Mouse (Mus musculus) embryonic stem cell, embryonic (primary cell): ENCODE results near the gene Psmd5.

Experiments used
- CTCF ChIA-PET, 4 experiments: fragments of 300-600 bp in 2 of 4; fragments of 350-600 bp in 2 of 4; sonication (Branson Sonifier 250); formaldehyde crosslinking; loops; one replicate each; lab custom pipeline; 2022; ENCODE audit warnings: inconsistent platforms in 2 of 4; lab: Charles Lee
- POLR2A ChIA-PET, 4 experiments: fragments of 300-600 bp in 2 of 4; fragments of 350-600 bp in 2 of 4; sonication (Branson Sonifier 250); formaldehyde crosslinking; loops; one replicate each; lab custom pipeline; 2022; ENCODE audit warnings: antibody characterized with exemption in 4 of 4, inconsistent platforms in 1 of 4; lab: Charles Lee

The Psmd5 gene

DNA sequence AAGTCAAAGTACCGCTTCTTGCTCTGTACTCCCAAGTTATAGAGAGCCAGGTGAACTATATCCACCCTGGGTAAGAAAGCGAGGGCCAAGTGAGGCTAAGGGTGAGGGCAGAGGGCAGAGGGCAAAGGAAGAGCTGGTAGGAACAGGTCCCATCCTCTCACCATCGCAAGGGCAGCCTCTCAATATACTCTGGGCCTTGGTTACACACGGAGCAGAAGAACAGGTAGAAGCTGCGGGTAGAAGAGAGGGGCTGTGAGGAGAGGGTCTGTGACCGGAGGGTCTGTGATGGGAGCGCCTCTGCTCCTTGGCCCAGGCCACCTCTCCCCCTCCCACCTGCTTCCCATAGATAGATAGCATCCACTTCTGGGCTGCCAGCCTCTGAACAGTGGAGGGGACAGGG lies 28.4 kb upstream of the Psmd5 start:
- CTCF ChIA-PET = no interaction called here
- POLR2A ChIA-PET = interaction anchor here in 2 of 4 experiments (2.1 to 6.9 kb wide), 5 partner anchors 10 to 132 kb away, joined by 7 to 40 read pairs (median 24); partner anchors contain the start of genes Fbxw2 (in 1 of the 2), Hspa5 (in 1 of the 2) and Phf19 (in 1 of the 2)

GRCm38 (mm10) chr2:34902731-34903130 lies 28.0 kb upstream of the Psmd5 start:
- CTCF ChIA-PET = no interaction called here
- POLR2A ChIA-PET = interaction anchor here in 2 of 4 experiments (2.1 to 6.9 kb wide), 4 partner anchors 11 to 76 kb away, joined by 7 to 40 read pairs (median 22); partner anchors contain the start of genes Fbxw2 (in 1 of the 2) and Phf19 (in 1 of the 2)

DNA sequence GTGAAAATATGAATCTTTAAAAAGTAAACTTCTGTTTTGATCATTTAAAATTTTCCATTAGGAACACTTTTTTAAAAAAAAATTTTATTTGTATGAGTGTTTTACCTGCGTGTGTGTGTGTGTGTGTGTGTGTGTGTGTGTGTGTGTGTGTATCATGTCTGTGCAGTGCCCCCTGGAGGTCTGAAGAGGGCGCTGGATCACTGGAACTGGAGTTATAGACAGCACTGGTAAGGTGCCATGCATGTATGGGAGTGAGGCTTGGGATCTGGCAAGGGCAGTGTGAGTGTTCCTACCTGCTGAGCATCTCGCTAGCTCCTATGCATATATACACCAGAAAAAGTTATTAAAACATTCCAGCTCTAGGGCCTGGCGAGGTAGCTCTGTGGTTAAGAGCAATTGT lies 27.0 kb upstream of the Psmd5 start:
- POLR2A ChIA-PET = interaction anchor here in 2 of 4 experiments (0.7 to 6.9 kb wide), 2 partner anchors 32 to 130 kb away, joined by 3 to 40 read pairs; partner anchors contain the start of gene Hspa5 (in 1 of the 2)
- CTCF ChIA-PET = interaction anchor here in 1 of 4 experiments (0.5 kb wide), 1 partner anchor 75 kb away, joined by 3 read pairs; no protein-coding TSS in a partner anchor

DNA sequence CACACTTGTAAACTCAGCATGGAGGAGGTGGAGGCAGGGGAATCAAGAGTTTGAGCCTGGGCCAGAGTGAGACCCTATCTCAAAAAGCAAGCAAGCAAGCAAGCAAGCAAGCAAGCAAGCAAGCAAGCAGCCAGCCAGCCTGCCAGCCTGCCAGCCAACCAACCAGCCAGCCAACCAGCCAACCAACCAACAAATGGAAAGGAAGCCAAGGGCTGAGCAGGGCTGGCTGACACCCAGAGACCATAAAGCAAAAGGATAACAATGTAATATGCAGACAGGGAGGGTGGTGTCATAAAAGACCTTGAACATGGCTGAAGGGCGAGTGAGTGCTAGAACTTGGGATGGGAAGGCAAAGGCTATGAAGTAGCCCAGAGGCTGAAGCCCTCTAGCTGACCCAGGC lies 25.6 kb upstream of the Psmd5 start:
- POLR2A ChIA-PET = interaction anchor here in 2 of 4 experiments (1.1 to 6.9 kb wide), 2 partner anchors 30 to 31 kb away, joined by 3 to 40 read pairs; no protein-coding TSS in a partner anchor
- CTCF ChIA-PET = no interaction called here

DNA sequence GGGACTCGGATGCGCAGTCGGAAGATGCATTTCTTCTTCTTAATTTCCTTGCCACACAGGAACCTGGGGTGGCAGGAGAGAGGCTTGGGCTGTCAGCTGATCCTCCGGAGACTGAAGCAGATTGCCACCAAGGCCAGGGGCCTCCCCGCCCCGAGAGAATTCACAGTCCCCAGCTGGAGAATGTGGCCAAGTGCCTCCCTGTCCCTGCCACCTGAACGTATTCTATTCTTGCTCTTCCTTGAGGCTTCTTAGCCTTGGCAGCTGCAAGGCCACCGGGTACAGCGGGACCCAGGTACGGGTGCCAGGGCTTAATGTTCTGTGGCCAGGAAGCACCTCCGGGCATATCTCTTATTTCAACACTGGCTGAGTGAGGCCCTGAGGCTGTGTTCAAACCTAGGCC lies 24.9 kb upstream of the Psmd5 start:
- ChIA-PET POLR2A (interaction anchor here in 3 of 4 experiments (0.7 to 6.9 kb wide), 6 partner anchors 28 to 168 kb away, joined by 3 to 40 read pairs (median 3); partner anchors contain the start of gene Hspa5 (in 1 of the 3)), CTCF (no interaction called here)

DNA sequence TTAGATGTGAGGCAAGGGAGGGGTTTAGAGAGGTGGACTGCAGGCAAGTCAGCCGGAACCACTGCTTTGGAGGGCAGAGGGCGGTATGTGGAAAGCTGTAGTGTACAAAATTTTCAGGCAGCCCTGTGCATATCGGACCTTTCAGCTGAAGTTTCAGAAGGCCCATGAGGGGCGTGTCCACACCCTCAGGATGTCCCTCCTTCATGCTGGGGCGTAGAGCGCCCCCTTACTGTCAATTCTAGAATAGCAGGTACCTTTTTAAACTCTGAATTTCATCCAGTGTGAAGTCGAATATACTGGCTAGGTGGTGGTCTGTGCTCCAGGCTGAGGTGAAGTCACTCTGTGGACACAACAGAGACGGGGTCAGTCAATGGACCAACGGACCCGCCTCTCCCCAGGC lies 23.1 kb upstream of the Psmd5 start:
- ChIA-PET POLR2A (interaction anchor here in 2 of 4 experiments (0.6 to 2.1 kb wide), 10 partner anchors 9 to 170 kb away, joined by 3 to 12 read pairs (median 3); partner anchors contain the start of genes Hspa5 (in 1 of the 2) and Phf19 (in 1 of the 2)), CTCF (interaction anchor here (0.6 to 1.6 kb wide), 32 partner anchors 9 to 468 kb away, joined by 3 to 9 read pairs (median 3); partner anchors contain the start of genes Cutal (in 1 of the 4), Psmd5 (in 1 of the 4) and Traf1 (in 1 of the 4))

DNA sequence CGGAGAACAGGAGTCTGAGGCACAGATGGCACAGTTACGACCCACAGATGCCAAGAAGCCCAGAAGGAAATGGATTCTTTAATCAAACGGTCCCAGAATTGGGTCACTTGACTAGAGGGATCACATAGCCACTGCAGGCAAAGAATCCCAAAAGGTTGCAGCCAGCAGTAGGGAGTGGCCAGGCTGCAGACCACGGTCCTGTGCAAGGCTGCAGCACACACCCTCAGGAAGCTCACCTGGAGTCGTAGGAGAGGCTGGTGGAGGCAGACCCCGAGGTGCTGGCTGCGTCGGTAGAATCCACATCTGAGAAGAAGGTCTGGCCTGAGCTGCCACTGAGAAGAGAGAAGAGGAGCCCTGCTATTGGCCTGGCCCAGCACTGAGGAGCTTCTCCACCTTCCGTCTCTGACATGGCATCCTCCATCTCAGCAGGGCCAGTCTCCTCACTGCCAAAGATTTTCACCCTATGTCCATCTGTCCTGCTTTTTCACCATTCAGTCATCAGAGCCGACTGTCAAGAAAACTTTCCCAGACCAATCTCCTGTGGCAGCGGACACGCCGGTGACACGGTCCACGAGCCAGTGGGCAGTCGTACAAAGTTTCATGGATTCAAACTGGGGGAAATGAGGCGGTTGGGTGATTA lies 22.2 kb upstream of the Psmd5 start:
- ChIA-PET CTCF (interaction anchor here in 3 of 4 experiments (0.6 to 1.6 kb wide), 19 partner anchors 8 to 1428 kb away, joined by 3 to 8 read pairs (median 4); partner anchors contain the start of genes Cutal (in 1 of the 3) and Psmd5 (in 1 of the 3)), POLR2A (interaction anchor here in 2 of 4 experiments (0.5 to 2.1 kb wide), 7 partner anchors 10 to 1913 kb away, joined by 3 to 12 read pairs (median 3); no protein-coding TSS in a partner anchor)

- POLR2A ChIA-PET = interaction anchor here in 3 of 4 experiments (0.6 to 2.1 kb wide), 8 partner anchors 9 to 236 kb away, joined by 3 to 12 read pairs (median 3); partner anchors contain the start of gene Cutal (in 1 of the 3)
- CTCF ChIA-PET = interaction anchor here in 3 of 4 experiments (0.5 to 1.6 kb wide), 4 partner anchors 9 to 320 kb away, joined by 3 to 16 read pairs (median 4); no protein-coding TSS in a partner anchor
Observed at GRCm38 (mm10) chr2:34895503-34896113, 20.8 kb upstream of the Psmd5 start.

DNA sequence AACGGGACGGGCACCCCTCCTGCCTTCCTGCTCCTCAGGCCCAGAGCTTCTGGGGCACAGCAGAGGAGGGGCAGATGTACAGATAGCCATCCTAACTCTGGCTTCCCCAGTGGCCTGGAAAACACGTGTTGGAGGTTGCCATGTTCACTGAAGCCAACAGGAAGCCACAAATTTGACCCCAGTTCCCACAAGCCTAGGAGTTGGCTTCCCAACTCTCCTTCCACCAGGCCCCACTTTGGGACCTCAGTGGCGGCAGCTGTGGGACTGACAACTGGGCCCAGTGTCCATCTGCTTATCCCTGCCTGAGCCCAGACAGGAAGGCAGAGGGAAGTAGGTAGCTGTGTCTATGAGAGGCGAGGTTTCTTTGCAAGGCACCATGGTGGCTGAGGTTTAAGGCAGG lies 19.2 kb upstream of the Psmd5 start:
- CTCF ChIA-PET = interaction anchor here in 1 of 4 experiments (0.6 kb wide), 1 partner anchor 24 kb away, joined by 7 read pairs; no protein-coding TSS in a partner anchor
- POLR2A ChIA-PET = interaction anchor here in 3 of 4 experiments (0.8 to 1.0 kb wide), 3 partner anchors 9 to 17 kb away, joined by 3 read pairs; no protein-coding TSS in a partner anchor

- POLR2A ChIA-PET = interaction anchor here in 2 of 4 experiments (1.0 to 1.6 kb wide), 3 partner anchors 10 to 21 kb away, joined by 3 to 8 read pairs (median 4); partner anchors contain the start of genes Cutal (in 1 of the 2) and Psmd5 (in 1 of the 2)
- CTCF ChIA-PET = interaction anchor here (0.6 to 2.3 kb wide), 5 partner anchors 13 to 59 kb away, joined by 3 to 10 read pairs (median 4); no protein-coding TSS in a partner anchor
Observed at GRCm38 (mm10) chr2:34884186-34884585, 9.4 kb upstream of the Psmd5 start.

- ChIA-PET CTCF (no interaction called here), POLR2A (interaction anchor here in 2 of 4 experiments (1.0 to 1.6 kb wide), 3 partner anchors 9 to 89 kb away, joined by 3 to 8 read pairs (median 3); partner anchors contain the start of genes Cutal (in 1 of the 2) and Psmd5 (in 1 of the 2))
Observed at GRCm38 (mm10) chr2:34883190-34883589, 8.4 kb upstream of the Psmd5 start.

- POLR2A ChIA-PET = interaction anchor here in 3 of 4 experiments (0.7 to 4.7 kb wide), 4 partner anchors 11 to 90 kb away, joined by 3 to 37 read pairs (median 4); no protein-coding TSS in a partner anchor
- CTCF ChIA-PET = no interaction called here
Observed at GRCm38 (mm10) chr2:34882757-34883156, 8.0 kb upstream of the Psmd5 start.

DNA sequence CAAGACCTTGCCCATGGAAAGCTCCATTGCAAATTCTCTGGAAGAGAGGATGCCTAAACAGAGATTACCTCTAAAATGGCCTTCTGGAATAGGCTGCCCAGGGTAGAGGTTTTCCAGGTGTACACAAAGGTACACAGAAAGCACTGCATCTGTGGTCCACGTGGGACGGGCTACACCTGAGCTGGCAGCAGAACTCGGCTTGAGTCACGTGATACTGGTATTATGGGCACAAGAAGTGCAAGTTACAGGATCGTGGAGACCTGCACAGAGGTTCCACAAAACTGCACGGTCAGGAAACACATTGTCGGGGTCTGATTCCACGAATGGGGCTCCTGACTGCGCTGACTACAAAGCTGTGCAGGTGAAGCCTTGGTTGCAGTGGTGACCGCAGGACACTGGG lies 5.3 kb upstream of the Psmd5 start:
- ChIA-PET POLR2A (interaction anchor here in 2 of 4 experiments (1.2 to 4.7 kb wide), 4 partner anchors 9 to 35 kb away, joined by 3 to 37 read pairs (median 9); no protein-coding TSS in a partner anchor), CTCF (interaction anchor here in 2 of 4 experiments (0.8 to 1.5 kb wide), 2 partner anchors 18 to 20 kb away, joined by 3 to 4 read pairs; no protein-coding TSS in a partner anchor)

- POLR2A ChIA-PET = interaction anchor here in 3 of 4 experiments (0.5 to 2.2 kb wide), 11 partner anchors 10 to 1292 kb away, joined by 3 to 7 read pairs (median 3); partner anchors contain the start of gene Rabepk (in 1 of the 3)
Observed at GRCm38 (mm10) chr2:34874271-34874670, 497 bp downstream of the Psmd5 start, which contains the start of gene Cutal. Gene Cutal (plus strand): TSS chr2:34874396.

GRCm38 (mm10) chr2:34870520-34871474 lies 4.0 kb downstream of the Psmd5 start:
- POLR2A ChIA-PET = interaction anchor here (0.5 to 5.0 kb wide), 77 partner anchors 8 to 1380 kb away, joined by 3 to 40 read pairs (median 4); partner anchors contain the start of genes Fbxw2 (in 3 of the 4), Cntrl (in 2 of the 4), Gm34653 (in 2 of the 4) and Hspa5 (in 2 of the 4)

More at GRCm38 (mm10) chr2:34874271-34874670, 497 bp downstream of the Psmd5 start, which contains the start of gene Cutal:
- CTCF ChIA-PET = interaction anchor here in 1 of 4 experiments (0.7 kb wide), 1 partner anchor 23 kb away, joined by 4 read pairs; no protein-coding TSS in a partner anchor

GRCm38 (mm10) chr2:34869680-34870079 lies 5.1 kb downstream of the Psmd5 start:
- ChIA-PET CTCF (interaction anchor here in 2 of 4 experiments (0.6 to 2.2 kb wide), 2 partner anchors 21 to 28 kb away, joined by 4 to 5 read pairs; no protein-coding TSS in a partner anchor), POLR2A (interaction anchor here in 3 of 4 experiments (0.6 to 5.0 kb wide), 35 partner anchors 9 to 1379 kb away, joined by 3 to 40 read pairs (median 6); partner anchors contain the start of genes Fbxw2 (in 2 of the 3), Rabepk (in 2 of the 3), AI182371 (in 1 of the 3) and Cntrl (in 1 of the 3))

More at GRCm38 (mm10) chr2:34870520-34871474, 4.0 kb downstream of the Psmd5 start:
- CTCF ChIA-PET = interaction anchor here in 2 of 4 experiments (0.6 to 2.2 kb wide), 3 partner anchors 27 to 503 kb away, joined by 3 to 5 read pairs (median 3); no protein-coding TSS in a partner anchor
